Mouse (Mus musculus) thymus, adult 2 months (tissue): ENCODE data around the gene Gdf1. TPM values are rescaled to one million over a fixed set of nuclear protein-coding genes. Genes with fewer than 3 reads are reported as not detected.

Experiments
- DNase-seq: peaks from one replicate; pipeline ENCODE4 v3.0.0; 2021
- H3K27ac ChIP-seq: fragments of 200-500 bp; 2 replicates; pipeline ENCODE4 v1.5.1; 2012; ENCODE audit warnings: low read length, control low read depth; ENCODE audit not compliant: control insufficient read depth, insufficient read depth
- H3K27me3 ChIP-seq: fragments of 200-500 bp; 2 replicates; pipeline ENCODE4 v1.6.1; 2012; ENCODE audit warnings: mild to moderate bottlenecking, low read length, moderate library complexity, mixed read lengths; ENCODE audit not compliant: control insufficient read depth, insufficient read depth
- H3K36me3 ChIP-seq: fragments of 200-500 bp; 2 replicates; pipeline ENCODE4 v1.6.1; 2012; ENCODE audit warnings: mild to moderate bottlenecking, low read length, moderate library complexity; ENCODE audit not compliant: control insufficient read depth, insufficient read depth
- H3K4me1 ChIP-seq: fragments of 200-500 bp; replicated peaks from 2 replicates; pipeline ENCODE4 v1.6.1; 2012; ENCODE audit warnings: low read length; ENCODE audit not compliant: control insufficient read depth, insufficient read depth
- H3K4me3 ChIP-seq: fragments of 200-500 bp; 2 replicates; pipeline ENCODE4 v1.5.1; 2012; ENCODE audit warnings: mild to moderate bottlenecking, low read length, control low read depth, moderate library complexity; ENCODE audit not compliant: control insufficient read depth, insufficient read depth
- CTCF ChIP-seq: fragments of 200-500 bp; IDR thresholded peaks from 2 replicates; pipeline ENCODE4 v1.5.1; 2012; ENCODE audit warnings: mild to moderate bottlenecking, control low read depth, low read length, moderate library complexity, borderline replicate concordance; ENCODE audit not compliant: control insufficient read depth, poor library complexity, insufficient read depth; ENCODE audit errors: extremely low read depth
- POLR2A ChIP-seq: fragments of 200-500 bp; IDR thresholded peaks from 2 replicates; pipeline ENCODE4 v1.6.1; 2012; ENCODE audit warnings: mild to moderate bottlenecking, low read length, control low read depth, moderate library complexity; ENCODE audit not compliant: control insufficient read depth, poor library complexity, insufficient read depth; ENCODE audit errors: extremely low read depth
- WGBS: fragments of 180-500 bp; shearing (Covaris S2); methylation state at CpG from one replicate; pipeline ENCODE4 v1.1.7; 2018; 5-methylcytosine and 5-hydroxymethylcytosine counted together
- polyA plus RNA-seq: library from polyadenylated mRNA; depleted of rRNA; stranded (reverse); fragments of >200 nt; gene quantifications from 2 replicates; pipeline ENCODE4 v1.2.3, GENCODE M21; 2012; rRNA removed

The Gdf1 gene
- polyA plus RNA-seq: 0.13 and 0.23 TPM in 2 replicates

- Histone ChIP-seq H3K27ac (no peak within 1 kb of the TSS), H3K4me1 (no peaks in the 10 kb centered on the region), H3K27me3 (no peaks in the 10 kb centered on the region), H3K36me3 (peaks cover 35% of the 10 kb centered on the region), H3K4me3 (no peak within 1 kb of the TSS)
- no peak for DNase-seq
- 63% methylated on average over 14 of the region's 14 CpGs for WGBS
- TF ChIP-seq POLR2A: no peak
- TF ChIP-seq CTCF: no peak
These were observed at the start of gene Gdf1 for GRCm38 (mm10) chr8:70329124-70329834. TSS of gene Gdf1 (plus strand) at chr8:70329817.

GRCm38 (mm10) chr8:70281001-70281400, 48.6 kb upstream of the Gdf1 start:
- TF ChIP-seq CTCF (no peak), POLR2A (no peak)
- Histone ChIP-seq H3K4me3 (no peak overlapping the region), H3K27me3 (no peaks in the 10 kb centered on the region), H3K36me3 (no peaks in the 10 kb centered on the region), H3K4me1 (peaks cover 18% of the 10 kb centered on the region), H3K27ac (no peak overlapping the region)
- no peak for DNase-seq
- 88% methylated on average over 3 of the region's 3 CpGs for WGBS

GRCm38 (mm10) chr8:70282603-70283135, 46.9 kb upstream of the Gdf1 start, which contains the start of gene Homer3:
TSS of gene Homer3 (plus strand) at chr8:70282827.
- peak; percentile 93 for DNase-seq
- Histone ChIP-seq H3K27me3 (no peaks in the 10 kb centered on the region), H3K36me3 (0 out of 2 replicates have a peak, but pooled peaks cover 3% of the 10 kb centered on the region), H3K4me1 (peaks cover 13% of the 10 kb centered on the region), H3K4me3 (peak within 1 kb of the TSS; percentile 73), H3K27ac (no peak within 1 kb of the TSS)
- TF ChIP-seq POLR2A (peak; percentile 82), CTCF (peak; percentile 98)
- WGBS: 4% methylated on average over 36 of the region's 36 CpGs

GRCm38 (mm10) chr8:70283136-70284077, 46.2 kb upstream of the Gdf1 start:
- TF ChIP-seq POLR2A: no peak
- no peak for TF ChIP-seq CTCF
- under 1% methylated on average over 54 of the region's 55 CpGs for WGBS
- no peaks in the 10 kb centered on the region for H3K27me3 ChIP-seq
- H3K4me3 ChIP-seq: peak overlapping the region; percentile 73
- peaks cover 13% of the 10 kb centered on the region for H3K4me1 ChIP-seq
- no peak for DNase-seq
- no peak overlapping the region for H3K27ac ChIP-seq
- 0 out of 2 replicates have a peak, but pooled peaks cover 3% of the 10 kb centered on the region for H3K36me3 ChIP-seq

- DNase-seq: no peak
- Histone ChIP-seq H3K27ac (no peak overlapping the region), H3K4me1 (peaks cover 12% of the 10 kb centered on the region), H3K4me3 (no peak overlapping the region), H3K27me3 (no peaks in the 10 kb centered on the region), H3K36me3 (0 out of 2 replicates have a peak, but pooled peaks cover 3% of the 10 kb centered on the region)
- 88% methylated on average over 5 of the region's 5 CpGs for WGBS
- TF ChIP-seq CTCF (no peak), POLR2A (no peak)
These were observed 45.2 kb upstream of the Gdf1 start for GRCm38 (mm10) chr8:70284421-70284820.

- TF ChIP-seq POLR2A (no peak), CTCF (no peak)
- WGBS: 98% methylated on average over 15 of the region's 15 CpGs
- no peaks in the 10 kb centered on the region for H3K27me3 ChIP-seq
- DNase-seq: no peak
- no peak overlapping the region for H3K27ac ChIP-seq
- H3K4me3 ChIP-seq: no peak overlapping the region
- peaks cover 12% of the 10 kb centered on the region for H3K4me1 ChIP-seq
- H3K36me3 ChIP-seq: 0 out of 2 replicates have a peak, but pooled peaks cover 3% of the 10 kb centered on the region
These were observed 44.3 kb upstream of the Gdf1 start for GRCm38 (mm10) chr8:70285304-70285703.
